Mouse (Mus musculus) bone marrow, adult 2 months (tissue): ENCODE data around the gene Evc.

Source experiments
- CTCF ChIP-seq: fragments of 200-500 bp; IDR thresholded peaks from 2 replicates; pipeline ENCODE4 v1.5.1; 2011; ENCODE audit warnings: low read length, control low read depth; ENCODE audit not compliant: control insufficient read depth, insufficient read depth
- POLR2A ChIP-seq: fragments of 200-500 bp; IDR thresholded peaks from 2 replicates; pipeline ENCODE4 v1.6.1; 2011; ENCODE audit warnings: low read depth, mild to moderate bottlenecking, control low read depth, low read length, borderline replicate concordance; ENCODE audit not compliant: control insufficient read depth

- TF ChIP-seq CTCF (no peak), POLR2A (no peak)
Measured at GRCm38 (mm10) chr5:37246138-37246910, 90.4 kb downstream of the Evc start.
